Mouse (Mus musculus) mouse embryonic stem cell (cell line): Measurements from ENCODE around the gene Poldip2.

ENCODE experiments used
- in situ Hi-C, 2 experiments: fragments of 300-500 bp; cut with MboI; formaldehyde crosslinking; loops; 1 replicate in 1 of 2; 3 replicates in 1 of 2; pipeline ENCODE4 v1.14.3; 2019 to 2020; ENCODE audit warnings: low sequenced_read_pairs in 2 of 2, low pct_unique_long_range_greater_than_20kb in 1 of 2, mixed read lengths in 1 of 2; ENCODE audit not compliant: unreplicated experiment in 1 of 2

The Poldip2 gene

DNA sequence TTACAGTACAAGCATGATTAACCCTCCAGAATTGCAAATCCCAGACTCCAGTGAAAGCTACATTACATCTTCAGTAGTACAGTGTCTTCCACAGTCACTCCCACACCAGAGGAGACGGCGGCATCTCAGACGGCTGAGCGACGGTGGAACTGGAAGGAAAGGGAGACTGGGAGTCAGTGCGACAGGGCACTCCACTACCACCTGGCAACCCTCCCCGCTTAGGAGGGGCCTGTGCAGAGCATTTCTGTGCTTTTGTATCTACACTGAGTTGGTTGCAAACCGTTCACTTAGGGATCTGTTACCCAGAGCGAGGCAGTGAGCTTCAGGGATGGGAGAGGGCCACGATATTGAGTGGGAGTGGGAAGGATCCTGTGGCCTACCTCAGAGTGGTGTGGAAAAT is 56.8 kb downstream of the Poldip2 start:
- in situ Hi-C loops: loop anchor here in 1 of 2 experiments (10.0 to 25.0 kb wide), 2 partner anchors 266 to 368 kb away; no protein-coding TSS in a partner anchor

DNA sequence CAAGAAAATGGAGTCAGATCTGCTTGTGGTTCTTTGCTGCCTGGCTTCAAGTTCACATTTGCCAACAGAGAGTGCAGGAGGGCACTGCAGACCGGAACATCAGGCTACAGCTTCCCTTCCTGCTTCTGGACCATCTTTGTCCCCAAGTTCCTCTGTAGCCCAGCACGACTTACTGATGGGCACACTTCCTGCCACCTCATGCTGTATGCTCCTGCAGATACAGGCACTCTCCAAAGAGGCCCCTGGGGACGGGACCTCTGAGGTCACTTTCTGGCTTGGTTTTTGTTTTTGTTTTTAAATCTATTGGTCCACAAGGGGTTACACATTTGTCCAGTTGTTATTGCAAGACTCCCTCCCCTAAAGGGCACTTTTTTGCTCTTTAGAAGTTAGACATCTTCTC is 57.8 kb downstream of the Poldip2 start:
- in situ Hi-C loops: loop anchor here in 1 of 2 experiments (10.0 to 25.0 kb wide), 2 partner anchors 265 to 367 kb away; no protein-coding TSS in a partner anchor

DNA sequence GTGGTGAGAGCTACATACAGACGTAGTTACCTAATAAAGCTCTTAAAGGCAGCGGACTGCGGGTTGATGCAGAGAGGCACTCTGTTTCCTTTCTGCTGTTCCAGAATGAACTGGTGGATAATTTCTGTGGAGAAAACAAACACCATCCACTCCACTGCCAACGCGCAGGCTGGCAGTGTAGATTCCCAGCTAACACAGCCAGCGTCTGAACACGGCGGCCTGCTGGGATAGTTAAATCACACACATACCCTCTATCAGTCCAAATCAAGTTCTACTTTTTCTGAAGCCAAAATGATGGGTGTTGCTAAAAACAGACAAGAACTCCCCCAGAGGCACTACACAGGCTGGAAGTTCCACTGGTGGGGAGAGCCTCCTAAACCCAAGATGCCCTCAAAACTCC is 59.4 kb downstream of the Poldip2 start:
- in situ Hi-C loops: loop anchor here in 1 of 2 experiments (25.0 kb wide), 1 partner anchor 366 kb away; no protein-coding TSS in a partner anchor

- in situ Hi-C loops: loop anchor here in 1 of 2 experiments (25.0 kb wide), 1 partner anchor 365 kb away; no protein-coding TSS in a partner anchor
These were observed 59.9 kb downstream of the Poldip2 start for GRCm38 (mm10) chr11:78571854-78572253.
